Mouse (Mus musculus) gonadal fat pad, adult 2 months (tissue): ENCODE results near the gene AL731706.1. TPM values are rescaled to one million over a fixed set of nuclear protein-coding genes. Genes with fewer than 3 reads are reported as not detected.

ENCODE experiments used
- DNase-seq: peaks from one replicate; pipeline ENCODE4 v3.0.0-alpha.2; 2012; ENCODE audit warnings: low read depth
- polyA plus RNA-seq: library from polyadenylated mRNA; depleted of rRNA; stranded (reverse); fragments of >200 nt; gene quantifications from 2 replicates; pipeline ENCODE4 v1.2.3, GENCODE M21; 2012; rRNA removed

Gene AL731706.1
- polyA plus RNA-seq, 1 experiment: 10.4 TPM

GRCm38 (mm10) chr2:136835882-136836281 lies 55.3 kb downstream of the AL731706.1 start:
- no peak for DNase-seq

GRCm38 (mm10) chr2:136834715-136835075 lies 56.5 kb downstream of the AL731706.1 start:
- DNase-seq: no peak

DNA sequence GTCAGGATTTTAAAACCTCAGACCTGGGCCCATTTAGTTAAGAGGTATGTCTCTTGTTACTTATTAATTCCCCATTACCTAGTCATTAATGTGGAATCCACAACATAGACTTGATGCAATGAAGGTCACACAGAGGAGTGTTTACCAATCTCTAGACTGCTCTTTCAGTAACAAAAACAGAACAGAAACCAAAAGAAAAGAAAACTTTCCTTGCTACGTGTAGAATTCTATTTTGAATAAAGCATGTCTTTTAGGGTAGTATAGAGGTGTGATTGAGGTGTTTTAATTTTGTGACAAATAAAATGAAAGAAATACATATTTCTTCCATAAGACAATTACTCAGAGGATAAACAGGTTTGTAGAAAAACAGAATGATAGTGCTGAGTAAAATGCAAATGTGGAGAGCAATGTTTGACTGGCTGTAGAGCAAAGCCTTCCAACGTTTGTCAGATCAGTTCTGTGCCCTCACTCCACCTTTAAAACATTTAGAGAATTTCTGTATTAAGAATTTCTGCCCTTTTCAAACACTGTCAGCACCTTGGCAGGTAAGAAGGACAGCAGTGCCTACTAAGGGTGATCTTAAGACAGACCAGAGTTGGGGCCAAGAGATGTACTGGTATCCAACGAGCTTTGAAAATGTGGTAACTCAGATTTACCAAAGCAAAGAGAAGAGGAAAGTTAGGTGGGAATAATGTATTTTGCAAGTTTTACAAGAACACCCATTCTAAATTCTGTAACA lies 57.0 kb downstream of the AL731706.1 start:
- DNase-seq: no peak

GRCm38 (mm10) chr2:136832936-136833335 lies 58.3 kb downstream of the AL731706.1 start:
- no peak for DNase-seq

Other genes with a start within 250 kb of the AL731706.1 start
- 0.07 TPM in 1 of 2 replicates, not detected in the other for gene Snap25, start 177.9 kb downstream of the AL731706.1 start, polyA plus RNA-seq
- gene AL731706.2, start 5.7 kb downstream of the AL731706.1 start, polyA plus RNA-seq: not detected in 2 replicates
- gene Slx4ip, start 171 bp downstream of the AL731706.1 start, polyA plus RNA-seq: 1.6 and 1.7 TPM in 2 replicates
- gene Mkks, start within 50 bp of the AL731706.1 start, polyA plus RNA-seq: 4.3 and 8.9 TPM in 2 replicates
- gene Jag1, start 225.3 kb upstream of the AL731706.1 start, polyA plus RNA-seq: 8.2 and 12.7 TPM in 2 replicates